Mouse (Mus musculus): ENCODE data around the gene Retreg1.

DNA sequence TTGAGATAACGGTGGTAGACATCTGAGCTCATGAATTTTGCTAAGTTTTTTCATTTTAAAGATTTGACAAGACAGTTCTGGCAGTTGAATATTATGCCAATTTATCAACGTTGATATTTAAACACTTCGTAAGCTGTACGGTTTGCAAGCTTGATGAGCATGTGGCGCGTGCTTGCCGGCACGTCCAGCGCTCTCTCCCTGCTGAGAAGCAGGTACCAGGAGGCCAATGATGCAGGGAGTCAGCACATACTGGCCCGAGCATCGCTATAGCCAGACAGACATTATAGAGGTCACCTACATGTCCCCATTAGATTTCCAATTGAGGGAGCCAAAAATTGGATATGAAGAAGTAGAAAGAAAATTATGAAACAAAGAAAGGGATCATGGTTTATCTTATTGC, 98.5 kb downstream of the Retreg1 start:
- TF ChIP-seq CTCF (IDR thresholded peaks at IDR 0.05; ENCODE audit: insufficient read depth, low read length) = no peak
- TF ChIP-seq POLR2A (IDR thresholded peaks at IDR 0.05; ENCODE audit: borderline replicate concordance, extremely low read depth, low read depth, low read length) = no peak
